Mouse (Mus musculus) hindbrain, embryonic 10.5 days (tissue): ENCODE data around the gene Alk. TPM values are rescaled to one million over a fixed set of nuclear protein-coding genes. Genes with fewer than 3 reads are reported as not detected.

Experiments used
- DNase-seq: peaks from one replicate; pipeline ENCODE4 v3.0.0-alpha.2; 2017; ENCODE audit warnings: low spot score
- H3K27ac ChIP-seq: fragments of 300-500 bp; sonication (generic); 2 replicates; pipeline ENCODE4 v1.5.1; 2016; ENCODE audit warnings: mild to moderate bottlenecking, moderate library complexity
- H3K27me3 ChIP-seq: fragments of 300-500 bp; sonication (generic); 2 replicates; pipeline ENCODE4 v1.6.1; 2016; ENCODE audit warnings: mild to moderate bottlenecking; ENCODE audit not compliant: poor library complexity, insufficient read depth, severe bottlenecking
- H3K36me3 ChIP-seq: fragments of 300-500 bp; sonication (generic); 2 replicates; pipeline ENCODE4 v1.6.1; 2016; ENCODE audit warnings: mild to moderate bottlenecking, moderate library complexity
- H3K4me1 ChIP-seq: fragments of 300-500 bp; sonication (generic); replicated peaks from 2 replicates; pipeline ENCODE4 v1.6.1; 2016; ENCODE audit warnings: mild to moderate bottlenecking
- H3K4me3 ChIP-seq: fragments of 300-500 bp; sonication (generic); 2 replicates; pipeline ENCODE4 v1.5.1; 2016; ENCODE audit warnings: mild to moderate bottlenecking, moderate library complexity
- H3K9me3 ChIP-seq: fragments of 300-500 bp; sonication (generic); 2 replicates; pipeline ENCODE4 v1.6.1; 2016; ENCODE audit warnings: mild to moderate bottlenecking, moderate library complexity
- WGBS: fragments of 180-500 bp; shearing (Covaris S2); methylation state at CpG from one replicate; pipeline ENCODE4 v1.1.7; 2016; 5-methylcytosine and 5-hydroxymethylcytosine counted together
- polyA plus RNA-seq: library from polyadenylated mRNA; unstranded; fragments of >200 nt; fragmentation: Nextera tagmentation; extraction: Ambion mirVana; gene quantifications from 2 replicates; pipeline ENCODE4 v1.2.1, GENCODE M21; 2016

Gene Alk
- polyA plus RNA-seq, 1 experiment from 2014 or later = 0.27 TPM

DNA sequence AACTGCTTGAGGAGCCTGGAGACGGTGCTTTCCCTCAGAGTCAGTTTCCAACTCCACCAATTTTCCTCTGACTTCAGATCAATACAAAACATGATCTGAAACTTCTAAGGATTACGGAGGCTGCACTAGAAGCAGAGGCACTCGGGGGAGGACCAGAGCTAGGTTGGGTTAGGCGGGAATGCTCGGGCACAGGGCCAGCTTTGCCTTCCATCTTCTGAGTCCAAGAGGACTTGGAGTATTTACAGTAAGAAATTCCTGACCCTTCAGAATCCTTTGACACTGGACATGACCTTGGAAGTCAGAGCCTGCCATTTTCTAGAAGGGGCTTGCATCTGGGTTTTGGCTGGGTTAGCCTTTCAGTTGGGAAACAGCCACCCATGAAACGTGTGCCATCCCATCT, 536.3 kb downstream of the Alk start:
- Histone ChIP-seq H3K27ac (no peak overlapping the region), H3K27me3 (no peaks in the 10 kb centered on the region), H3K9me3 (no peaks in the 10 kb centered on the region), H3K4me3 (no peak overlapping the region), H3K36me3 (no peaks in the 10 kb centered on the region), H3K4me1 (no peaks in the 10 kb centered on the region)
- WGBS = 88% methylated on average over 6 of the region's 6 CpGs
- no peak for DNase-seq

DNA sequence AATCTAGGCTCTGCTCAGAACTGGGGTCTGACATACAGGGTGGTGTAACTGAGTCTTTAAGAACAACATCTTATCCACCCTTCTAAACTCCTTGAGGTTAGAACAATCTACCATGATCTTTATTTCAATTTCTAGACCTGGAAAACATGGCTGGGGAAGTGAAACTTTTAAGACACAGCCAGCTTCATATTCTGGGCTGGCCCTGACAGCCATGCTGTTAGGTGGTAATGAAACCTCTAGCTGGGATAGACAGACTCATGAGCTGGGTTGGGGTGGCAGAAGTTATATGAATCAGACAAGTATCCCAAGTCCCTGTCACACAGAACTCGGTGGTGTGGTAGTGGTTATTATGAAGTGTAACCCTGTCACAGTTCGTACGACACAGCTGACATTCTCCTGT, 541.4 kb downstream of the Alk start:
- no peak for DNase-seq
- 83% methylated on average over 3 of the region's 3 CpGs for WGBS
- H3K9me3 ChIP-seq = no peaks in the 10 kb centered on the region
- H3K4me3 ChIP-seq = no peak overlapping the region
- no peaks in the 10 kb centered on the region for H3K36me3 ChIP-seq
- no peak overlapping the region for H3K27ac ChIP-seq
- no peaks in the 10 kb centered on the region for H3K4me1 ChIP-seq
- no peaks in the 10 kb centered on the region for H3K27me3 ChIP-seq

DNA sequence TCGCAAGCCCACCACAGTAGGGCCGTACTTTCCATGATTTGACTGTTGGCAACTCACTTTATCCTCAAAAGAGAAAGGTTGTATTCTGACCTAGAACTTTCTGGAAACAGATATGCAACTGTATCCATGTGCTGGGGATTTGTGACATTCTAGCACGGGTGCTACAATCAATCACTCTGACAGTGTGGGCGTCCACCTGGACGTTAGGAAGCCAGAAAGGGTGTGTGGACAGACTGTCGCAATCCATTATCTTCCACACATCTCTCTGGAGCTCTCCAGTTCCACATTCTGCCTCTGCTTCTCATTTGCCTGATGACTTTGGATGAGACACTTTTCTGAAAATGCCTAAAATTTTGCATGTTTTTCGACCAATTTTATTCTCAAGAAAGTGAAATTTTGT, 545.1 kb downstream of the Alk start:
- Histone ChIP-seq H3K27me3 (no peaks in the 10 kb centered on the region), H3K36me3 (no peaks in the 10 kb centered on the region), H3K9me3 (no peaks in the 10 kb centered on the region), H3K27ac (no peak overlapping the region), H3K4me1 (no peaks in the 10 kb centered on the region), H3K4me3 (no peak overlapping the region)
- 80% methylated on average over 7 of the region's 7 CpGs for WGBS
- DNase-seq = no peak

DNA sequence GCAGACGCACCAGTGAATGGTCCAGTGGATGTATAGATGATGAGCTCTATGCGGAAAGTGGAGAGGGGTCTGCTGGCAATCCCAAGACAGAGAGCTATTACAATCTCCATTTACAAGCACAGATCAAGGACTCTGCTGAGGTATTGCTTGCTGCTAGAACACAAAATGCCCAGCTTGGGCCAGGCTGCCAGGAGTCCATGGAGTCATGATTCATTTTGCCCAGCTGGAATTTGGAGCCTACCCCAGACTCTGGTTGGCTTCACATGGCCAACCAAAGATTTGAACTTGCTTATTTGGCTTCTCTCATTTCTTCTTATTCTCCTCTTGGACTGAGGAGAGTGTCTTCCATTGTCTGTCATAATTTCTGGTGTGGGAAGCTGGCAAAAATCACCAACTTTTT, 558.8 kb downstream of the Alk start:
- no peak for DNase-seq
- Histone ChIP-seq H3K4me1 (0 out of 2 replicates have a peak, but pooled peaks cover 3% of the 10 kb centered on the region), H3K9me3 (no peaks in the 10 kb centered on the region), H3K27me3 (no peaks in the 10 kb centered on the region), H3K27ac (no peak overlapping the region), H3K4me3 (no peak overlapping the region), H3K36me3 (no peaks in the 10 kb centered on the region)
- 91% methylated on average over 2 of the region's 2 CpGs for WGBS

DNA sequence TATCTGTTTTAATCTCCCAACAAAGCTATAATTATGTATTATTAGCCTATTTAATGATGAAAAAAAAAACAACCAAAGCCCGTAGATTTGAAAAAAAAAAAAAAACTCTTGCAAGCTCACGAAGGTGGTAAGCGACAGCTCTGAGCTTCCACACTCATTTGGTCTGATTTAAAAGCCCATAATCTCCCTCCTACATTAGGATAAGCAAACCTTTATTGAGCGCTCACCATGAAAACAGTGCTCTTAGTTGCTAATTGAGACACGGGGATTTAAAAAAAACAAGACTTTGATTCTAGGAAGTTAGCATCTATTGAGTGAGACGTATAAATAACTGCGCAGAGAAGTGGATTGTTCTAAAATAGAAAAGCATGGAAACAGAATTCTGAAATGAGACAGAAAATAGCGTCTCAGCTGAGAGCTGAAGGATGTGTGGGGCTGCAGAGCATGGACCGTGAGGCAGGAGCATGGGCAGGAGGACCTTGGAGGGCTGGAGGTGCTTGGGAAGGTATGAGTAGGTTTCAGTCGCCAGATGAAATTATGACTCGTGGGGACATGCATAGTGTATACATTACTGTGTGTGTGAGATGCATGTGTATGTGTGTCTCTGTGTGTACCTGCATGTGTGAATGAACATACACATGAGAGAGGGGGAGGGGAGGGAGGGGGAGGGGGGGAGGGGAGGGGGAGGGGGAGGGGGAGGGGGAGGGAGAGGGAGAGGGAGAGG, 560.6 kb downstream of the Alk start:
- DNase-seq = no peak
- Histone ChIP-seq H3K4me1 (0 out of 2 replicates have a peak, but pooled peaks cover 3% of the 10 kb centered on the region), H3K27ac (no peak overlapping the region), H3K36me3 (no peaks in the 10 kb centered on the region), H3K27me3 (no peaks in the 10 kb centered on the region), H3K4me3 (no peak overlapping the region), H3K9me3 (no peaks in the 10 kb centered on the region)
- 83% methylated on average over 11 of the region's 11 CpGs for WGBS

DNA sequence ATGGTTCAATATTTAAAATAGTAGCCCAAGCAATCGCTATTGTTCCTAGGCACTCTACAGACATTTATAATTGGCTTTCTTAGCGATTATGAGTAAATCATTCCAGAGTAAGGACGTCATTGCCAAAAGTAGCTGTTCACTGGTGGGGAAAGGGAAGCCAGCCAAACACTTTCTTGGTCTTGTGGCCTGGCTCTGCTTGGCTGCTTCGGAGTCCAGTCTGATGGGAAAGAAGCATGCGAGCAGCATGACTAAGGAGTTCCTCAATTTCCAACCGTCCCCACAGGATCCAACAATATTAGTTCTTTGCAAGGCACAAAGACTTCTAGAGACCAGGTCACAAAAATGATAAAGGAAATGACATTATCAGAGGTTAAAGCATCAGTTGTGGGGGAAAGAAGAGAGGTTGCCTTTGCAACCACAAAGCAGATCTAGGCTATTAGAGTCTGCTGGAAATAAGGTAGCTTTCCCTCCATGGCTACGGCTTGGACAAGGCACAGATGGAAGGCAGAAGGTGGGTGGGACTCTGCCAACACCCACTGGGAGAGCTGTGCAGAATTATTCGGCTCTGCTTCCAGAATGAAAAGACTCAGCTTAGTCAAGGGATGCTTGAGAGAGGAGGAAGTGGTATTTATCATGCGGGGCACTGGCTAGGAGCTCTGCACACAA, 561.3 kb downstream of the Alk start:
- Histone ChIP-seq H3K9me3 (no peaks in the 10 kb centered on the region), H3K27me3 (no peaks in the 10 kb centered on the region), H3K27ac (no peak overlapping the region), H3K4me3 (no peak overlapping the region), H3K4me1 (0 out of 2 replicates have a peak, but pooled peaks cover 3% of the 10 kb centered on the region), H3K36me3 (no peaks in the 10 kb centered on the region)
- no peak for DNase-seq
- WGBS = 76% methylated on average over 9 of the region's 9 CpGs

DNA sequence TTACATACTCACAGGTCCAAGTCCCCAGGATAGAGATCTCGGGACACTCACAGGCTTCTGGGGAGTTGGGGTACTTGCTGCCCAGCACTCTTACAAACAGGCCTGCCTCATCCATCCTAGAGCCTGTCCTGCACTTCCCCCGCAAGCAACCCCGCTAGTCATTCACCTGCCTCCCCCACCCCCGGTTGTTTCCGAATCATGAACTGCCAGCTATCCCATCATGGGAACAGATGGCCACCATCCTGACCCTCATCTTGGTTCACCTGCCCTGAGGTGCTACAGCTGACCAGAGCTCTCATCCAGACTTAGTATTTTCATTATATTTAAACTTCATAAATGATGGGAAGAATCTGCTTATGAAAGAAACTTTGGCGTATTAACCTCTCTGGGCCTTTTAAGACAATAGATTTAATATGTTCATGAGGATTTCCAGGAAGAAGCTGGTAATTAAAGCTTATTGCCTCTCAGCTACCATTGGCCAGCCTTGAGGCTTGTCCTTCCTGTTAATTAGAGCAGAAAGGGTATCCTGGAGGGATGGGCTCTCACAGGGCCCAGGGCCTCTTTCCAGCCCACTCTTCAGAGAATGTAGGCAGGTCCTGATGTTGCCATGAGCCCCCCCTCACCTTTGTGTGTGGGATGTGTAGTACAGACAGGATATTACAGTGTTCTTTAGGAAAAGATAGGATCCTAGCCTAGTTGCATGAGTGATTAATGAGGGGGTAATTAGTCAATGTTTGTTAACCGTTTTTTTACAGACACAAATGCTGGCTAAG, 565.1 kb downstream of the Alk start:
- Histone ChIP-seq H3K4me1 (0 out of 2 replicates have a peak, but pooled peaks cover 3% of the 10 kb centered on the region), H3K27me3 (no peaks in the 10 kb centered on the region), H3K36me3 (no peaks in the 10 kb centered on the region), H3K9me3 (no peaks in the 10 kb centered on the region), H3K27ac (no peak overlapping the region), H3K4me3 (no peak overlapping the region)
- no peak for DNase-seq
- WGBS = 86% methylated on average over 7 of the region's 7 CpGs

DNA sequence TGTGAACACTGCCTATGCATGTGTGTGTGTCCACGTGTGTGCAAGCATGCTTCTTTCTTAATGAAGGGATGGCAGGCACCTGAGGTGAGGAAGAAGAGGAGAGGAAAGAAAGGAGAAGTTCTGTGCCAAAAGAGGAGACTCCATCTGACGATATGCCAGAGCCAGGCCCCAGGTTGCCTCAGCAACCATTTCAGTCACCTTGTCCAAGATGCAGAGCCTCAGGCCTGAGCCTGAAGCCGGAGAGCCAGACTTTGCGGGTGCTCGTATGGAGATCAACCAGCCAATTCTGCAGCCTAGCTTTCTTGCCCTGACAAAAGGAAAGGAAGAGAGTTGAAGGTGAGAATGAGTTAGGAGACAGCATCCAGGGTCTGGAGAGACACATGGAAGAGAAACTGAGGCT, 566.1 kb downstream of the Alk start:
- no peaks in the 10 kb centered on the region for H3K9me3 ChIP-seq
- no peak overlapping the region for H3K27ac ChIP-seq
- H3K4me1 ChIP-seq = 0 out of 2 replicates have a peak, but pooled peaks cover 2% of the 10 kb centered on the region
- WGBS = 87% methylated on average over 5 of the region's 5 CpGs
- H3K27me3 ChIP-seq = no peaks in the 10 kb centered on the region
- no peaks in the 10 kb centered on the region for H3K36me3 ChIP-seq
- no peak overlapping the region for H3K4me3 ChIP-seq
- DNase-seq = no peak

DNA sequence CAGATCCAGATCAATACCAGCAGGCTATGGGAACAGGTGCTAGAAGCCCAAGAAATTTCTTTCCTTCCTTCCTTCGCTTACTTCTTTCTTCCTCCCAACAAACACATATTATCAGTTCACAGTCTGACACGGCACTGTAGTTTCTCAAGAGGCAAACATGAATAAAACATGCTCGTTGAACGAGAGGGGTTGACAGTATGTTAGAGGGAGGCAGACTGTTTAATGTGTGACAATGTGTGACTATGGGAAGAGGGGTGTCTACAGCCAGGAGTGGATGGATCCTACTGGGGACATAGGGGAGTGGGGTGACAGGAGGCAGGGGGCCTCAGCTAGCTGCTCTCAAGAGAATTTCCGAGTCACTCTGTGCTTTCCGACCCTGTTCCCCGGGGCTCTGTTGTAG, 573.8 kb downstream of the Alk start:
- Histone ChIP-seq H3K9me3 (no peaks in the 10 kb centered on the region), H3K4me1 (0 out of 2 replicates have a peak, but pooled peaks cover 9% of the 10 kb centered on the region), H3K4me3 (no peak overlapping the region), H3K36me3 (no peaks in the 10 kb centered on the region), H3K27ac (no peak overlapping the region), H3K27me3 (no peaks in the 10 kb centered on the region)
- no peak for DNase-seq
- 77% methylated on average over 7 of the region's 7 CpGs for WGBS

DNA sequence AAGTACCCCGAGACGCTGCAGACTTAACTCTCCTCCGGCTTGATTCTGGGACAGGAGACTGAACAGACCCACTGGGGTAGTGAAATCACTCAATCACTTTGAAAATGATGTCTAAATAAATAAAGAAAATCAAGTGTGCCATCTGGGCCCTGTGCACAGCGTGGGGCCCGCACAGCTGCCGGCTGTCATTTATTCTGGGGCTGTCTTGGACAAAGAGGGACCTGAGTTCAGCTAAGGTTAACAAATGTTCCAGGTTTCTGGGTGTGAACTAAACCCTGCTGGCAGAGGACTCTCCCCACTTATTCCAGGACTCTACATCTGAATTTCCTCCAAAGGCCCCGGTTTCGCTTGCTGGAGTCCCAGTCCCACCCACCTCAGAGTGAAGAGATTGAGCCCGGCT, 581.1 kb downstream of the Alk start:
- no peak overlapping the region for H3K27ac ChIP-seq
- DNase-seq = peak; percentile 13
- no peaks in the 10 kb centered on the region for H3K9me3 ChIP-seq
- 65% methylated on average over 9 of the region's 9 CpGs for WGBS
- H3K4me1 ChIP-seq = peaks cover 5% of the 10 kb centered on the region; the same call in 1 of the 2 replicates
- no peaks in the 10 kb centered on the region for H3K36me3 ChIP-seq
- H3K27me3 ChIP-seq = no peaks in the 10 kb centered on the region
- no peak overlapping the region for H3K4me3 ChIP-seq

DNA sequence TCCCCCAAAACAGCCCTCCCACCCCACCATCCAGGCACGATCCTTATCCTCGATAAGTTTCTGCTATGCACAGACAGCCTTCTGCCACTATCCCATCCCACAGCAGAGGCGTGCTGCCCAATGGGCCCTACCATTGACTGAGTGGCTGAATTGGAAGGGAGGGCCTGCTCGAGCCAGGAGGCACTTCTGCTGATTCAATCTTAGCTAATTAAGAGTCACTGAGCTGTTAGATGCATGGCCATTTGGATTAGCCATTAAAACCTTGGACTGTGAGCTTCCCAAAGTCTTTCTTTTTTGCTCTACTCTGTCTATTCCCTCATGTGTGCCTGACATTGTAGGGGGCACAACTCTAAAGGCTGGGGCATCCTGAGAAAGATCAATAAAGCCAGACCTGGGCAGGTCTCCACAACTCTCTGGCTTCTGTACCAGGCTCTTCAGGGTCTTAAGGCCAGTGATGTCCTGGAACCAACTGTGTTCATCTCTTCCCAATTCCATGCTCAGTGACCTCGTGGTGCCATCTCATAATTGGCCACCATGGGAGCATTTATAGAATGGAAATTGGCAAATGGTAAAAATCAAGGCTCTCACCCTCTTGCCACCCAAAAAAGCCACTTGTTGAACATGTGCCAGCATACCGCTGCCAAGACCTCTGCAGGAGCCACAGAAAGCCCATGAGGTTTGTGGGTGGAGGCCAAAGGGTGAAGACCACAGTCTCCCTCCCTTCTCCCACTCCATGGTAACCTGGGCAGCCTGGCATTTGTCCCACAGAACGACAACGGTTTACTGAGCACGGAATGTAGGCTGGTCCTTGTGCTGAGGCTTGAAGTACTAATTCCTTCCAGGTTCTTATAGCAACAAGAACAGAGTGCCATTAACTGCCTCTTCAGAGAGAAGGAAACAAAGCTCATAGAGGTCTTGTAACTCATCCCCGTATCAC, 582.4 kb downstream of the Alk start:
- DNase-seq = no peak
- Histone ChIP-seq H3K27ac (no peak overlapping the region), H3K27me3 (no peaks in the 10 kb centered on the region), H3K4me3 (no peak overlapping the region), H3K9me3 (no peaks in the 10 kb centered on the region), H3K36me3 (no peaks in the 10 kb centered on the region), H3K4me1 (peaks cover 5% of the 10 kb centered on the region; the same call in 1 of the 2 replicates)
- 81% methylated on average over 10 of the region's 10 CpGs for WGBS

DNA sequence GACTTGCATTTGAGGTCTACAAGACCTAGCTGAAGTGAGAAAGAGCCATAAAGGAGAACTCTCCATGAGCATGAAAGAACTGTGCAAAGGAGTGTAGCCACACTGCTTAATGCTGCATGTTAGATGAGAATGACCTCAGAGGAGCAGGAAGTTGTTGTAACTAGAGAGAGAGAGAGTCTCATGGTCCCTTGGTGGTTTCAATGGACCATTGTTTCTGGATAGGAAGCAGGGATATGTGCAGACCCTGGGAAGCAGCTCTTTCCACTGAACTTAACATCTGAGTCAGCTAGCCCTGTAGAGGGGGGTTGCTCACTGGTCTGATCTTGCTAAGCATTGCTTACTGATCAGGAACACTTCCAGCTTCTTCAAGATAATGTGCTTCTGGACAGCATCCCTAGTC, 587.1 kb downstream of the Alk start:
- no peak for DNase-seq
- Histone ChIP-seq H3K4me3 (no peak overlapping the region), H3K27ac (no peak overlapping the region), H3K27me3 (no peaks in the 10 kb centered on the region), H3K4me1 (no peaks in the 10 kb centered on the region), H3K36me3 (no peaks in the 10 kb centered on the region), H3K9me3 (no peaks in the 10 kb centered on the region)
